Mouse (Mus musculus): ENCODE results near the gene Rxfp3.
"Not testable (repeated sequence)": the region's sequence is repeated elsewhere in the genome, so short reads cannot be mapped to it uniquely, and the experiment has no call there.

Rxfp3 gene

GRCm38 (mm10) chr15:11035947-11036474 is 1.8 kb downstream of the Rxfp3 start:
- DNase-seq, result no peak

GRCm38 (mm10) chr15:11030188-11030587 is 7.6 kb downstream of the Rxfp3 start:
- DNase-seq, result no peak

- no peak for DNase-seq
Observed at GRCm38 (mm10) chr15:11026801-11027561, 10.8 kb downstream of the Rxfp3 start.

DNA sequence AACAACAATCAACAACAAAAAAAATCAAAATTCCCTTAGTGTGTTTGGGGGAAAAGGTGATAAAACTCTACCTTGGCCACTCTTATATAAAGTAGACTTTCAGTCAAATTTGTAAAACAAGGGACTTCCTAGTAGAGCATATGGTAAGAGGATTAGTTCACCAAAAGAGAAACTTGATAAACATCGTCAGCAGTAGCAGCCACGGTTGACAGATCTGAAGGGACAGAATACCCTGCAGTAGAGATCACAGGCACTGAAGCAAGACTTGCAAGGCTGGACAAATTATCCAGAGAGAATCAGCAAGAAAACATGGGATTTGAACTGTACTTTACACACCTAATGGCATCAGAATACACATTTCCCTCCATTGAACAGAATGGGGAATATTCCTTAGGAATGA is 22.9 kb downstream of the Rxfp3 start:
- DNase-seq, result no peak

DNA sequence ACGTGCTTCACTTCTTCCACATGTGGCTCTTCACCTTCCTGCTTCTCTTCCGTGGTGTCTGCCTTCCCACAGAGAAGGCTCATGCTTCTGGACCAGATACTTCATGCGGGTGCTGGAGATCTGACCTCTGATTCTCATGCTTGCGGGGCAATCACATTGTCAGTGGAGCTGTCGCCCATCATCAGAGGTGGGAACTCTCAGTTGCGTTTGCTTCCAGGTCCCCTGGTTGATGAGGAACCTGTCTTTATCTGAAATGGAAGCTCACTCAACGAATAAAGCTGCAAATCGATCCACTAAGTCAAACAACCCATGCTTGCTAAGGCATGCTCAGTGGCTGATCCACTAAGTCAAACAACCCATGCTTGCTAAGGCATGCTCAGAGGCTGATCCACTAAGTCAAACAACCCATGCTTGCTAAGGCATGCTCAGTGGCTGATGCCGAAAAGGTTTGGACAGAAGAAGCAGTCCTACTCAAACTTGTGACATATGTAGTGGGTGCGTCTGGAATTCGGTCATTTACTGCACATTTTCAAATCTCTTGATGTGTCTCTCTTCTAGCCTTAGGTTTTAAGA is 26.7 kb downstream of the Rxfp3 start:
- no peak for DNase-seq

- no peak for DNase-seq
Observed at GRCm38 (mm10) chr15:11008756-11009155, 29.0 kb downstream of the Rxfp3 start.

GRCm38 (mm10) chr15:11004646-11005045 is 33.1 kb downstream of the Rxfp3 start:
- DNase-seq, result no peak

DNA sequence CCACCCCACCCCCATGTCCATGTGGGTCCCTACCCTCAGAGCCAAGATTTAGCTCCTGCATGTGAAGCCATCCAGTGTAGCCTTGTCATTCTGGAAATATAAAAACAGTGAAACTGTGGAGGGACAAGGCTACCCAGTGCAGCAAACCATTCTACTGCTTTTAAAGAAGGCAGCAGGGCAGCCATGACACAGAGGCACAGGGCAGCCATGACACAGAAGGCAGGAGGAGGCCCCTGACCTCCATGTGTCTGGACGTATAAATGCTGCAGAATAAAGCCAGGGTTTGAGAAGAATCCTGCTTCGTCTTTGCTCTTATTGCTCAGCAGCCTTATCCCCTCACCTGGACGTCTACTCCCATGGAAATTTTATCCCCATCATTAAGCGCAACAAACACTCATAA is 34.0 kb downstream of the Rxfp3 start:
- no peak for DNase-seq

GRCm38 (mm10) chr15:11000421-11000820 is 37.4 kb downstream of the Rxfp3 start, which contains the start of gene Slc45a2:
Gene Slc45a2 (plus strand): TSS chr15:11000721.
- DNase-seq, result no peak

DNA sequence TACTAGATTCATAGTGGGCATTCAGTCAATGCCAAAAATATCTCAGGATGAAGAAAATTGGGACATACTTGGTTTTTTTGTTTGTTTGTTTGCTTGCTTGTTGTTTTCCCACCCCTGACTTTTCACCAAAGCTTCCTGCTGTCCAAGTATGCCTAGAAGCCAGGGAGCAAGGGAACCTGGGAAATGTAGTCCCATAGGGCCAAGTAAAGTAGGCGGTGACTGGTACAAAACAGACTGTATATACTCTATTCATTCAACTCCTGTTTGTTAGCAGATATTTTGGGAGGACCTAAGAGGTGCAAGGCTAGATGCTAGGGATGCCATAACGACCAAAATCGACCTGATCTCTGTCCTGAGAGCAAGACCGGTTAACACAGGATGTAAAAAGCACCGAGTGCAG is 38.0 kb downstream of the Rxfp3 start:
- DNase-seq, result no peak

DNA sequence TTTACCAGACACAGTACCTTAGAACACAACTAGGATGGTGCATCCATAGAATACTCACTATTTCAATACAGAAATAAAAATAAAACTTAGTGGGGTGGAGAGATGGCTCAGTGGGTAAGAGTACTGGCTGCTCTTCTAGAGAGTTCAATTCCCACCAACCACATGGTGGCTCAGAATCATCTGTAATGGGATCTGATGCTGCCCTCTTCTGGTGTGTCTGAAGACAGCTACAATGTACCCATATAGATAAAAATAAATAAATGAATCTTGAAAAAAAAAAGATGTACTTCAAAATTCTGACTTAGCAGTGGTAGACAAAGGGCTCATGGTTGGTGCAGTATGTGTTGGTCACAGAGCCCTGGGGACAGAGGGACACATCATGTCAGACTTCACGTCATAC is 46.2 kb downstream of the Rxfp3 start:
- no peak for DNase-seq

GRCm38 (mm10) chr15:10990411-10990810 is 47.4 kb downstream of the Rxfp3 start:
- no peak for DNase-seq

GRCm38 (mm10) chr15:10986477-10986876 is 51.3 kb downstream of the Rxfp3 start:
- DNase-seq, result not testable (repeated sequence)

DNA sequence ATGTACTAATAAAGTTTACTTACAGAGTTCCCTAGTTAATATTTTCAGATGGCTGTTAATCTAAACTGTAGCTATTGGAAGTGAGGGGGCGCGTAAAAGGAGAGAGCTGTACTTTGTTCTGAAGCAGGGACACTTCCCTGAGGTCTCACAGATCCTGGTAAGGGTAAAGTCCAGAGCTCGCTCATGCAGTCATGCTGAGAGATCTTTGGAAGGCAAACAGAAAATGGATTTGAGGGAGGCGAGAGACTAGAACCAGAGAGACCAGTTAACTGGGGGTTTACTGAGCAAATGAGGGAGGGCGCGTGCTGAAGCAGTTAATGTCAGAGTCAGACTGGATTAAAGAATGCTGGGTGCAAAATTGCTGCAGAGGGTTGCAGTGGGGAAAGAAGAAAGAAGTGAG is 52.0 kb downstream of the Rxfp3 start:
- DNase-seq, result no peak
